Mouse (Mus musculus) limb, embryonic 14.5 days (tissue): ENCODE measurements around the gene Loxl1. TPM values are rescaled to one million over a fixed set of nuclear protein-coding genes. Genes with fewer than 3 reads are reported as not detected.

ENCODE experiments used
- ATAC-seq: fragments of 200-750 bp; cut with Nextera tagmentation; 2 replicates; pipeline ENCODE4 v1.8.0; 2017; ENCODE audit warnings: low read depth, moderate number of reproducible peaks, moderate TSS enrichment; ENCODE audit not compliant: low FRiP score
- DNase-seq: peaks from one replicate; pipeline ENCODE4 v3.0.0-alpha.2; 2015; ENCODE audit warnings: low spot score
- H3K27ac ChIP-seq: fragments of 300-500 bp; sonication (generic); replicated peaks from 2 replicates; pipeline ENCODE4 v1.5.1; 2014; ENCODE audit warnings: low read depth, mild to moderate bottlenecking, low read length, moderate library complexity, mixed read lengths
- H3K27me3 ChIP-seq: fragments of 300-500 bp; sonication (generic); 2 replicates; pipeline ENCODE4 v1.6.1; 2014; ENCODE audit warnings: low read length, mixed read lengths; ENCODE audit not compliant: control insufficient read depth, insufficient read depth
- H3K36me3 ChIP-seq: fragments of 300-500 bp; sonication (generic); 2 replicates; pipeline ENCODE4 v1.6.1; 2014; ENCODE audit warnings: mild to moderate bottlenecking, low read length, moderate library complexity, mixed read lengths; ENCODE audit not compliant: control insufficient read depth, insufficient read depth
- H3K4me1 ChIP-seq: fragments of 300-500 bp; sonication (generic); 2 replicates; pipeline ENCODE4 v1.6.1; 2014; ENCODE audit warnings: antibody characterized with exemption, low read length, mixed read lengths; ENCODE audit not compliant: control insufficient read depth, insufficient read depth
- H3K4me2 ChIP-seq: fragments of 300-500 bp; sonication (generic); replicated peaks from 2 replicates; pipeline ENCODE4 v1.6.1; 2014; ENCODE audit warnings: low read depth, mild to moderate bottlenecking, low read length, moderate library complexity; ENCODE audit not compliant: severe bottlenecking
- H3K4me3 ChIP-seq: fragments of 300-500 bp; sonication (generic); replicated peaks from 2 replicates; pipeline ENCODE4 v1.5.1; 2014; ENCODE audit warnings: low read length
- H3K9ac ChIP-seq: fragments of 300-500 bp; sonication (generic); 2 replicates; pipeline ENCODE4 v1.6.1; 2014; ENCODE audit warnings: mild to moderate bottlenecking, low read depth, low read length, moderate library complexity; ENCODE audit not compliant: severe bottlenecking
- H3K9me3 ChIP-seq: fragments of 300-500 bp; sonication (generic); 2 replicates; pipeline ENCODE4 v1.6.1; 2016; ENCODE audit warnings: low read length; ENCODE audit not compliant: control insufficient read depth
- POLR2A ChIP-seq: fragments of 200-500 bp; IDR thresholded peaks from 2 replicates; pipeline ENCODE4 v1.8.0; 2012; ENCODE audit warnings: inconsistent platforms, mild to moderate bottlenecking, moderate library complexity, borderline replicate concordance; ENCODE audit not compliant: insufficient read depth, insufficient read length; ENCODE audit errors: extremely low read depth
- WGBS: fragments of 180-500 bp; shearing (Covaris S2); extraction: QIAGEN DNeasy Blood & Tissue Kit; methylation state at CpG from one replicate; pipeline ENCODE4 v1.1.7; 2014; 5-methylcytosine and 5-hydroxymethylcytosine counted together
- polyA plus RNA-seq, 2 experiments: library from polyadenylated mRNA; depleted of rRNA in 1 of 2; stranded (reverse) in 1 of 2; unstranded in 1 of 2; fragments of >200 nt; fragmentation: Nextera tagmentation in 1 of 2; extraction: Ambion mirVana in 1 of 2; gene quantifications; 2 replicates each; pipeline versions ENCODE4 v1.2.1 to v1.2.3; 2012 to 2014

The Loxl1 gene
- 86.6 and 125 TPM in 2 replicates for polyA plus RNA-seq (2012; rRNA removed)
- polyA plus RNA-seq (2014; fragmentation: Nextera tagmentation; extraction: Ambion mirVana), result 80.7 and 88.4 TPM in 2 replicates

- Histone ChIP-seq H3K4me2 (peak within 1 kb of the TSS; percentile 94), H3K27ac (peak within 1 kb of the TSS; percentile 91), H3K27me3 (no peaks in the 10 kb centered on the region), H3K9me3 (no peaks in the 10 kb centered on the region), H3K36me3 (no peaks in the 10 kb centered on the region), H3K4me1 (peaks cover 82% of the 10 kb centered on the region), H3K9ac (peak within 1 kb of the TSS; percentile 76), H3K4me3 (peak within 1 kb of the TSS; percentile 60)
- WGBS, result under 1% methylated on average over 21 of the region's 21 CpGs
- TF ChIP-seq POLR2A, result peak; percentile 85; the same call in 1 of the 2 replicates
- DNase-seq (peak; percentile 85), ATAC-seq (peak; percentile 72)
Measured at GRCm38 (mm10) chr9:58312944-58313359, at the start of gene Loxl1. Gene Loxl1 (minus strand): TSS chr9:58313186.

DNA sequence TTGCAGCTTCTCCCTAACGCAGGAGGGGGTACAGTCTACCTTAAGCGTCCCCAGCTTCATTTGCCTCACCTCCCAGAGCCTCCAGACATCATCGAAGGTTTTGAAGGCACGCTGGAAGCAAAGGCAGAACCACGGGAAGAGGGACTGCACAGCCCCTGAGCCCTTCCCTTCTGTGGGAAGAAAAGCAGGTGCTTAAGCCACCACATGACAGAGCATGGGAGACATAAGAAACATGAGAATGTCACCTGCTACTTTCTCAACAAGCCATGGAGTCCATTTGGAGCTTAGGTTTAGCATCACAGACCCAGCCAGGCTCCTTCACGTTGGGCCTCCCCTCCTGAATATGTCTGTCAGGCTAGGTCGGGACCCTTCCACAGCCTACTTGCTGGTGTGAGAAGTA is 49.0 kb upstream of the Loxl1 start:
- ATAC-seq (no peak), DNase-seq (no peak)
- H3K4me1 ChIP-seq, result no peaks in the 10 kb centered on the region
- H3K27ac ChIP-seq, result no peak overlapping the region
- 72% methylated on average over 7 of the region's 7 CpGs for WGBS
- H3K4me2 ChIP-seq, result no peak overlapping the region
- H3K9me3 ChIP-seq, result no peaks in the 10 kb centered on the region
- no peak overlapping the region for H3K9ac ChIP-seq
- no peaks in the 10 kb centered on the region for H3K36me3 ChIP-seq
- TF ChIP-seq POLR2A, result no peak
- no peak overlapping the region for H3K4me3 ChIP-seq
- H3K27me3 ChIP-seq, result no peaks in the 10 kb centered on the region

- H3K9me3 ChIP-seq, result no peaks in the 10 kb centered on the region
- 71% methylated on average over 1 of the region's 1 CpGs for WGBS
- no peak overlapping the region for H3K4me3 ChIP-seq
- no peaks in the 10 kb centered on the region for H3K27me3 ChIP-seq
- no peak for ATAC-seq
- no peaks in the 10 kb centered on the region for H3K4me1 ChIP-seq
- DNase-seq, result no peak
- no peak overlapping the region for H3K27ac ChIP-seq
- no peak for TF ChIP-seq POLR2A
- H3K9ac ChIP-seq, result no peak overlapping the region
- H3K36me3 ChIP-seq, result no peaks in the 10 kb centered on the region
- H3K4me2 ChIP-seq, result no peak overlapping the region
Measured at GRCm38 (mm10) chr9:58361373-58361772, 48.4 kb upstream of the Loxl1 start.

DNA sequence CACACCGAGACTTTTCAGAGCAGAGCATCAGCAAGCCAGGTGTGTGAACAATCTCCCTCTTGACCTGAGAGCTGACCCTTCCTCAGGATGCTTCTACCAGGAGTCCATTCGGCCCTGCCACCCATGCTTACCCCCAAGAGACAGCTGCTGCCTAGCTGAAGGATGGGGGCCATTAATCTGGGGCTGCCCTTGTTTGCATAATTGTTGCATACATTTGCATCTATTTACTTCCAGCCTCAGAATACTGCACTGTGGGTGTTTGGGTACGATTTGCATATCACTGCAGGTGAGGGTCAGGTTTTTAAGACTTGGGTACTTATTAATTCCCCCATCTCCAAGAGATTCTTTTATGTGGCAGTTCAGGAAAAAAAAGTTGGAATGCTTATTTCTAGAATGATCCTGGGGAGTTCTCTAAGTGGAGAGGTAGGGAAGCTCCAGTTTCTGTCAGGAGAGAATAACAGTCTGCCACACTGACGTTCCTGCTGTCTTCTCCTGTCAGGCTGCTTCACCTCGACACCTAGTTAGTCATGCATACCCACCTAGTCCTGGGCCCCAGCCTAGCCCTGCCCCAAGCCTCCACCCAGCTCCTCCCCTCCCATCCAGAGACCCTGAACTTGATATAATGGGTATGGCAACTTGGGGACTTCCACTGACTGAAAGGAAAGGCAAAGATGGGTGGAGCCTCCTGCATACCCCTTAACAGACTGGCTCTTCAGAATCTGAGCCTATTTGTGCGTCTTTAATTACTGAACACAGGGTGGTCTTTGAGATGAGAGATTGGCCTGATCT is 42.5 kb upstream of the Loxl1 start:
- Histone ChIP-seq H3K4me3 (no peak overlapping the region), H3K9ac (no peak overlapping the region), H3K27ac (no peak overlapping the region), H3K36me3 (no peaks in the 10 kb centered on the region), H3K9me3 (no peaks in the 10 kb centered on the region), H3K4me1 (no peaks in the 10 kb centered on the region), H3K4me2 (no peak overlapping the region), H3K27me3 (no peaks in the 10 kb centered on the region)
- no peak for TF ChIP-seq POLR2A
- no peak for DNase-seq
- 30% methylated on average over 6 of the region's 6 CpGs for WGBS
- ATAC-seq, result no peak

DNA sequence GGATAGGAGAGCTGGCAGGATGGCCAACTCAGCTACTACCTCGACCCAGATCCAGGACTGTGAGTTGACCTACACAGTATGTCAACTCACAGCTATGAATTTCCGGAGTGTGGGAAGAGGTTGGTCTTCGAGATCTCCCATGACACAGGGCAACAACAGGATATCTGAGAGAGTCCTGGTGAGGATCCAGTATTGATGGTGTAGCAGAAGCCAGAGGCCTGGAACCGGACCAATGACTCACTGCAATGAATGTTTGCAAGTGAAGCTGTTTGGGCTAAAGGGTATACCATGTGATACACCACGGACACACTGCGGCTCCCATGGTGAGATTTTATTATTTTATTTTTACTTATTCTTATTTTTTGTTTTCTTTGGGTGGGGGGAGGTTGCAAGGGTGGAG is 41.7 kb upstream of the Loxl1 start:
- no peak overlapping the region for H3K27ac ChIP-seq
- no peak overlapping the region for H3K4me2 ChIP-seq
- no peak overlapping the region for H3K9ac ChIP-seq
- ATAC-seq, result no peak
- H3K27me3 ChIP-seq, result no peaks in the 10 kb centered on the region
- 85% methylated on average over 6 of the region's 6 CpGs for WGBS
- TF ChIP-seq POLR2A, result no peak
- H3K4me1 ChIP-seq, result no peaks in the 10 kb centered on the region
- no peaks in the 10 kb centered on the region for H3K9me3 ChIP-seq
- no peaks in the 10 kb centered on the region for H3K36me3 ChIP-seq
- DNase-seq, result no peak
- H3K4me3 ChIP-seq, result no peak overlapping the region

DNA sequence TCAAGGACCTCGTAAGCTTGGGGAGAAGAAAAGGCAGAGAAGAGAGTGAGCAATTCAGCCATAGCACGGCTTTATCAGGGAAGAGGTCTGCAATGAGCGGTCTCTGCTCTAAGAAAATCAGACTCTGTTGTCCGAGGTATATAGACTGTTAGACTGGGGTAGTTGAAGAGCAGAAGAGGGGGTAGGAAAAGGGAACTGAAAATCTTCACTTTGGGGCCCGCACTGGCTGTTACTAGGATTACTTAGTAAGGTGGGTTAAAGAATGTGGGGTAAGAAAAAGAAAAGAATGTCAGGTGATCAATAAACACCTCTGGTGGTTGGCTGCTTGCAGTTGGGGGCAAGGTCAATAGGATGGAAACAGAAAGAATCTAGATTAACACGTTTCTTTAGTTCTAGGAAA is 40.2 kb upstream of the Loxl1 start:
- no peaks in the 10 kb centered on the region for H3K9me3 ChIP-seq
- DNase-seq, result no peak
- no peak overlapping the region for H3K4me2 ChIP-seq
- no peak overlapping the region for H3K9ac ChIP-seq
- WGBS, result 68% methylated on average over 6 of the region's 6 CpGs
- H3K27me3 ChIP-seq, result no peaks in the 10 kb centered on the region
- no peak for TF ChIP-seq POLR2A
- no peaks in the 10 kb centered on the region for H3K36me3 ChIP-seq
- H3K27ac ChIP-seq, result no peak overlapping the region
- ATAC-seq, result no peak
- H3K4me3 ChIP-seq, result no peak overlapping the region
- no peaks in the 10 kb centered on the region for H3K4me1 ChIP-seq
